10 mouse cellular contexts compared by ENCODE assay signal in genomic region chr10:7833377-7834165, GRCm38 (mm10). TPM values are rescaled to one million over a fixed set of nuclear protein-coding genes. Genes with fewer than 3 reads are reported as not detected.
A peak's percentile ranks its signal among the peaks of the same experiment; 100 is the strongest.
DNase-seq lines count a peak whose midpoint lies in the region; ATAC-seq and TF ChIP-seq lines count a peak whose summit lies in the region.
"Had no signal": no experiment of that assay in that cellular context is flagged by ENCODE, and none has a peak within 500 bp of the region (broad histone marks: within the 10 kb centered on the region; RNA-seq: fewer than 3 reads in every experiment).

No protein-coding gene starts in this region.

- H3K4me2 ChIP-seq in liver, embryonic 16.5 days (ENCODE audit: low read depth, low read length): no peak overlapping the region
- peak overlapping the region; percentile 96 for H3K4me2 ChIP-seq in CH12.LX (ENCODE audit: insufficient read depth, low read depth, poor library complexity, severe bottlenecking)
- no peak overlapping the region for H3K4me2 ChIP-seq in stomach, postnatal 0 days (replicated peaks; ENCODE audit: low read depth)

- no peaks in the 10 kb centered on the region for H3K36me3 ChIP-seq in liver, embryonic 16.5 days (ENCODE audit: control insufficient read depth, insufficient read depth)
- H3K36me3 ChIP-seq in CH12.LX (replicated peaks in 1 of 2; ENCODE audit: control insufficient read depth in 1 of 2, insufficient read depth in 1 of 2, low read length in 1 of 2): peaks cover 0 to 9% of the 10 kb centered on the region in 2 experiments
- no peaks in the 10 kb centered on the region for H3K36me3 ChIP-seq in small intestine, adult 2 months (ENCODE audit: control insufficient read depth, insufficient read depth, low read length)
- H3K36me3 ChIP-seq in stomach, postnatal 0 days (ENCODE audit: control insufficient read depth, insufficient read depth, low read length): no peaks in the 10 kb centered on the region
- H3K36me3 ChIP-seq in heart, embryonic 10.5 days: no peaks in the 10 kb centered on the region

- in situ Hi-C loops in CH12.LX (cut with MboI; ENCODE audit: low pct_ligation_motif_present, low pct_unique_long_range_greater_than_20kb, low sequenced_read_pairs): loop anchor here (25.0 kb wide), 1 partner anchor 1129 kb away; no protein-coding TSS in a partner anchor

- no peaks in the 10 kb centered on the region for H3K9me3 ChIP-seq in liver, embryonic 16.5 days (replicated peaks; ENCODE audit: control insufficient read depth, low read length)
- no peaks in the 10 kb centered on the region for H3K9me3 ChIP-seq in CH12.LX (replicated peaks; ENCODE audit: low read length)
- no peaks in the 10 kb centered on the region for H3K9me3 ChIP-seq in stomach, postnatal 0 days (ENCODE audit: control insufficient read depth, low read length)
- no peaks in the 10 kb centered on the region for H3K9me3 ChIP-seq in heart, embryonic 10.5 days

- 46% methylated on average over 9 of the region's 9 CpGs for WGBS in liver, embryonic 16.5 days (ENCODE audit: insufficient replicate concordance)
- 84% methylated on average over 9 of the region's 9 CpGs for WGBS in small intestine, adult 2 months
- WGBS in stomach, postnatal 0 days: 79% methylated on average over 9 of the region's 9 CpGs
- WGBS in heart, embryonic 10.5 days: 71% methylated on average over 9 of the region's 9 CpGs

- TF ChIP-seq POLR2A in CH12.LX (IDR thresholded peaks at IDR 0.05; ENCODE audit: low read depth, low read length): 0 out of 2 replicates have a peak, but pooled peaks have one; percentile 19
- no peak for TF ChIP-seq POLR2A in small intestine, adult 2 months (IDR thresholded peaks at IDR 0.05; ENCODE audit: low read depth, low read length)

- peak overlapping the region; percentile 19; the same call in 1 of the 2 replicates for H3K27ac ChIP-seq in liver, embryonic 16.5 days (ENCODE audit: low read length)
- H3K27ac ChIP-seq in CH12.LX (ENCODE audit: insufficient read depth, low read depth): peak overlapping the region; percentile 95
- H3K27ac ChIP-seq in small intestine, adult 2 months (ENCODE audit: insufficient read depth, low read depth, low read length): peak overlapping the region; percentile 96
- H3K27ac ChIP-seq in stomach, postnatal 0 days (replicated peaks): no peak overlapping the region; the same call in 1 of the 2 replicates
- H3K27ac ChIP-seq in heart, embryonic 10.5 days: no peak overlapping the region

- no peak for DNase-seq in liver
- DNase-seq in CH12.LX (ENCODE audit: extremely low read depth): peak; percentile 65
- no peak for DNase-seq in stomach, postnatal 0 days (ENCODE audit: low spot score)
- DNase-seq in layer of hippocampus, postnatal 14 days (ENCODE audit: low spot score in 2 of 2): no peak
- DNase-seq in heart, embryonic 10.5 days (ENCODE audit: low spot score): no peak
- DNase-seq: forebrain, postnatal 0 days had no signal

- dilution Hi-C loops in CH12.LX (cut with MboI; ENCODE audit: extremely low pct_ligation_motif_present, extremely low pct_unique_long_range_greater_than_20kb, low sequenced_read_pairs): no loop called here

- H3K27me3 ChIP-seq in liver, embryonic 16.5 days (ENCODE audit: control insufficient read depth, insufficient read depth, low read depth, low read length): no peaks in the 10 kb centered on the region
- H3K27me3 ChIP-seq in CH12.LX (replicated peaks): no peaks in the 10 kb centered on the region
- no peaks in the 10 kb centered on the region for H3K27me3 ChIP-seq in small intestine, adult 2 months (ENCODE audit: control insufficient read depth, insufficient read depth, low read length)
- no peaks in the 10 kb centered on the region for H3K27me3 ChIP-seq in stomach, postnatal 0 days (ENCODE audit: control insufficient read depth, insufficient read depth, low read length)
- H3K27me3 ChIP-seq in heart, embryonic 10.5 days (ENCODE audit: insufficient read depth, poor library complexity, severe bottlenecking): no peaks in the 10 kb centered on the region

- H3K9ac ChIP-seq in liver, embryonic 16.5 days (ENCODE audit: low read depth, low read length): no peak overlapping the region
- peak overlapping the region; percentile 84 for H3K9ac ChIP-seq in CH12.LX (ENCODE audit: insufficient read depth, low read depth)
- no peak overlapping the region for H3K9ac ChIP-seq in stomach, postnatal 0 days (ENCODE audit: low read length)
- H3K9ac ChIP-seq: forebrain, postnatal 0 days had no signal

- TF ChIP-seq EP300 in CH12.LX (IDR thresholded peaks at IDR 0.05; ENCODE audit: low read length): no peak; the same call in 1 of the 2 replicates
- TF ChIP-seq EP300 in stomach, postnatal 0 days (optimal IDR thresholded peaks at IDR 0.05): no peak

- no peak for ATAC-seq in liver, embryonic 16.5 days (ENCODE audit: low read depth)
- ATAC-seq in granulocyte monocyte progenitor cell, adult 5-6 weeks (replicated peaks; ENCODE audit: poor library complexity, severe bottlenecking): peak; percentile 55
- no peak for ATAC-seq in stomach, postnatal 0 days (ENCODE audit: low FRiP score, low TSS enrichment)
- ATAC-seq: forebrain, postnatal 0 days had no signal

- no peaks in the 10 kb centered on the region for H3K79me2 ChIP-seq in CH12.LX (replicated peaks; ENCODE audit: control insufficient read depth, extremely low read depth, insufficient read depth, poor library complexity, severe bottlenecking)

- peak; percentile 65 for TF ChIP-seq RAD21 in CH12.LX (IDR thresholded peaks at IDR 0.05; ENCODE audit: low read depth, low read length)

- no peak overlapping the region for H3K4me3 ChIP-seq in liver, embryonic 16.5 days (ENCODE audit: low read depth, low read length)
- H3K4me3 ChIP-seq in CH12.LX (replicated peaks in 1 of 3; ENCODE audit: low read depth in 2 of 3, low read length in 2 of 3, poor library complexity in 1 of 3): peak overlapping the region in 2 of 3 experiments; percentile 13 to 51
- H3K4me3 ChIP-seq in small intestine, adult 2 months (ENCODE audit: low read depth, low read length): peak overlapping the region; percentile 17; the same call in 1 of the 2 replicates
- H3K4me3 ChIP-seq in stomach, postnatal 0 days (ENCODE audit: low read depth, low read length): no peak overlapping the region
- H3K4me3 ChIP-seq in heart, embryonic 10.5 days: no peak overlapping the region
- H3K4me3 ChIP-seq: myocyte had no signal

- TF ChIP-seq CTCF in CH12.LX (conservative IDR thresholded peaks at IDR 0.05 in 1 of 2, IDR thresholded peaks at IDR 0.05 in 1 of 2; ENCODE audit: low read depth in 2 of 2, low read length in 2 of 2): peak in 1 of 2 experiments; percentile 70; a peak in 2 of 4 replicates
- peak; percentile 11; the same call in 1 of the 2 replicates for TF ChIP-seq CTCF in small intestine, adult 2 months (IDR thresholded peaks at IDR 0.05; ENCODE audit: extremely low read depth, insufficient read length, insufficient replicate concordance, low read depth, low read length)
- TF ChIP-seq CTCF in stomach, postnatal 0 days (IDR thresholded peaks at IDR 0.05; ENCODE audit: low read depth): no peak

- peaks cover 5% of the 10 kb centered on the region for H3K4me1 ChIP-seq in liver, embryonic 16.5 days (ENCODE audit: control insufficient read depth, low read depth, low read length)
- H3K4me1 ChIP-seq in CH12.LX (ENCODE audit: control insufficient read depth in 1 of 2, insufficient read depth in 2 of 2): peaks cover 40 to 63% of the 10 kb centered on the region in 2 experiments
- H3K4me1 ChIP-seq in small intestine, adult 2 months (ENCODE audit: control insufficient read depth, insufficient read depth, insufficient read length, low read length): peaks cover 20% of the 10 kb centered on the region; the same call in 1 of the 2 replicates
- H3K4me1 ChIP-seq in stomach, postnatal 0 days (replicated peaks; ENCODE audit: control insufficient read depth, insufficient read depth): 0 out of 2 replicates have a peak, but pooled peaks cover 3% of the 10 kb centered on the region
- H3K4me1 ChIP-seq in heart, embryonic 10.5 days: peaks cover 10% of the 10 kb centered on the region

RNA-seq across cellular contexts. Expression of gene Zc3h12d, which starts 1.3 kb away (rescaled TPM):
- 0.71 and 1.2 TPM in 2 replicates for polyA plus RNA-seq in liver, embryonic 16.5 days (2015; fragmentation: Nextera tagmentation; extraction: Ambion mirVana)
- total RNA-seq in CH12.LX (2012; rRNA removed) (13.4 and 16.3 TPM in 2 replicates), CH12.LX (2014; rRNA removed) (10.7 and 11.8 TPM in 2 replicates)
- 22.5 and 28.0 TPM in 2 replicates for polyA plus RNA-seq in CH12.LX (2012; ENCODE audit: insufficient read length, low read depth)
- total RNA-seq in granulocyte monocyte progenitor cell, adult 5-6 weeks (2014; fragmentation: Nextera tagmentation): not detected in 2 replicates
- 0.30 and 0.36 TPM in 2 replicates for total RNA-seq in granulocyte monocyte progenitor cell, adult 5-6 weeks (2017)
- 4.0 and 12.8 TPM in 2 replicates for polyA plus RNA-seq in small intestine, adult 2 months (2012; rRNA removed)
- polyA plus RNA-seq in stomach, postnatal 0 days (2015; fragmentation: Nextera tagmentation; extraction: Ambion mirVana): 0.17 and 0.28 TPM in 2 replicates
- under 1 TPM; 0.09 to 0.21 TPM for total RNA-seq in layer of hippocampus, postnatal 14 days (2021)
- polyA plus RNA-seq in heart, embryonic 10.5 days (2016; fragmentation: Nextera tagmentation; extraction: Ambion mirVana): 0.11 and 0.12 TPM in 2 replicates
- polyA plus RNA-seq: myocyte had no signal

RNA-seq across cellular contexts. Expression of gene Ppil4, which starts 40.9 kb away (rescaled TPM):
- polyA plus RNA-seq in liver, embryonic 16.5 days (2015; fragmentation: Nextera tagmentation; extraction: Ambion mirVana): 20.2 and 21.5 TPM in 2 replicates
- 26.4 and 30.9 TPM in 2 replicates for total RNA-seq in CH12.LX (2012; rRNA removed)
- 41.5 and 51.1 TPM in 2 replicates for total RNA-seq in CH12.LX (2014; rRNA removed)
- polyA plus RNA-seq in CH12.LX (2012; ENCODE audit: insufficient read length, low read depth): 43.6 and 45.9 TPM in 2 replicates
- 32.8 and 38.8 TPM in 2 replicates for total RNA-seq in granulocyte monocyte progenitor cell, adult 5-6 weeks (2014; fragmentation: Nextera tagmentation)
- 79.6 and 88.6 TPM in 2 replicates for total RNA-seq in granulocyte monocyte progenitor cell, adult 5-6 weeks (2017)
- 1.7 and 3.3 TPM in 2 replicates for polyA plus RNA-seq in small intestine, adult 2 months (2012; rRNA removed)
- 21.3 and 23.3 TPM in 2 replicates for polyA plus RNA-seq in stomach, postnatal 0 days (2015; fragmentation: Nextera tagmentation; extraction: Ambion mirVana)
- 10 to 100 TPM; 32.7 to 35.4 TPM for total RNA-seq in layer of hippocampus, postnatal 14 days (2021)
- 31.2 and 38.8 TPM in 2 replicates for polyA plus RNA-seq in heart, embryonic 10.5 days (2016; fragmentation: Nextera tagmentation; extraction: Ambion mirVana)

RNA-seq across cellular contexts. Expression of gene Ginm1, which starts 40.9 kb away (rescaled TPM):
- polyA plus RNA-seq in liver, embryonic 16.5 days (2015; fragmentation: Nextera tagmentation; extraction: Ambion mirVana): 26.6 and 27.1 TPM in 2 replicates
- total RNA-seq in CH12.LX (2012; rRNA removed): 11.7 and 12.7 TPM in 2 replicates
- 33.9 and 38.2 TPM in 2 replicates for total RNA-seq in CH12.LX (2014; rRNA removed)
- polyA plus RNA-seq in CH12.LX (2012; ENCODE audit: insufficient read length, low read depth): 22.5 and 27.3 TPM in 2 replicates
- total RNA-seq in granulocyte monocyte progenitor cell, adult 5-6 weeks (2014; fragmentation: Nextera tagmentation): 30.5 and 32.2 TPM in 2 replicates
- 40.5 and 57.9 TPM in 2 replicates for total RNA-seq in granulocyte monocyte progenitor cell, adult 5-6 weeks (2017)
- 5.0 and 11.6 TPM in 2 replicates for polyA plus RNA-seq in small intestine, adult 2 months (2012; rRNA removed)
- polyA plus RNA-seq in stomach, postnatal 0 days (2015; fragmentation: Nextera tagmentation; extraction: Ambion mirVana): 88.8 and 95.0 TPM in 2 replicates
- total RNA-seq in layer of hippocampus, postnatal 14 days (2021): 10 to 100 TPM; 22.5 to 25.0 TPM
- polyA plus RNA-seq in heart, embryonic 10.5 days (2016; fragmentation: Nextera tagmentation; extraction: Ambion mirVana): 72.4 and 74.5 TPM in 2 replicates

Comparison
In these comparisons a context has a peak if more than half of its experiments do, and no peak if none do; other contexts are left out.
1. H3K27ac ChIP-seq: peak in liver, embryonic 16.5 days (single experiment), CH12.LX (single experiment) and small intestine, adult 2 months (single experiment); none in stomach, postnatal 0 days (single experiment) and heart, embryonic 10.5 days (single experiment).
2. H3K4me3 ChIP-seq: peak in CH12.LX (2 of 3) and small intestine, adult 2 months (single experiment); none in liver, embryonic 16.5 days (single experiment), stomach, postnatal 0 days (single experiment) and heart, embryonic 10.5 days (single experiment).